Mouse (Mus musculus): ENCODE results near the gene Clcnkb. TPM values are rescaled to one million over a fixed set of nuclear protein-coding genes. Genes with fewer than 3 reads are reported as not detected.

Gene Clcnkb
- total RNA-seq (2023), result not detected

DNA sequence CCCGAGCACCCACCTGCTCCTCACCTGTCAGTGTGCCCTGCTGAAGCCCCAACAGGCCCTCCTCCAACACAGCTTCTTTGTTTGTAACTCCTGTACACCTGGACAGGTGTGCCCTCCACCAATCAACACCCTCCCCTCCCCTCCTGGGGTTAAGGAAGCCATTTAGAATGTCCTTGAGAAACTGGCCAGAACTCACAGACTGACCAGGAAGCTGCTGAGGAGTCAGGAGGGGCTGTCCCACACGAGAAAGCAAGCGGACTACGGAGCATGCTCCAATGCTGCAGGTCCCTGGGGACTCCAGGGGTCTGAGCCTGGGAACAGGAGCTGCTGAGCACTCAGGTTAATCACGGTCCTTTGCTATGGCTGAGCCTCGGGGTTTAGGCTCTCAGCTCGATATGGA, at the start of gene Clcnkb:
Gene Clcnkb (minus strand): TSS at position 91 of the 400 bp plus-strand sequence.

DNA sequence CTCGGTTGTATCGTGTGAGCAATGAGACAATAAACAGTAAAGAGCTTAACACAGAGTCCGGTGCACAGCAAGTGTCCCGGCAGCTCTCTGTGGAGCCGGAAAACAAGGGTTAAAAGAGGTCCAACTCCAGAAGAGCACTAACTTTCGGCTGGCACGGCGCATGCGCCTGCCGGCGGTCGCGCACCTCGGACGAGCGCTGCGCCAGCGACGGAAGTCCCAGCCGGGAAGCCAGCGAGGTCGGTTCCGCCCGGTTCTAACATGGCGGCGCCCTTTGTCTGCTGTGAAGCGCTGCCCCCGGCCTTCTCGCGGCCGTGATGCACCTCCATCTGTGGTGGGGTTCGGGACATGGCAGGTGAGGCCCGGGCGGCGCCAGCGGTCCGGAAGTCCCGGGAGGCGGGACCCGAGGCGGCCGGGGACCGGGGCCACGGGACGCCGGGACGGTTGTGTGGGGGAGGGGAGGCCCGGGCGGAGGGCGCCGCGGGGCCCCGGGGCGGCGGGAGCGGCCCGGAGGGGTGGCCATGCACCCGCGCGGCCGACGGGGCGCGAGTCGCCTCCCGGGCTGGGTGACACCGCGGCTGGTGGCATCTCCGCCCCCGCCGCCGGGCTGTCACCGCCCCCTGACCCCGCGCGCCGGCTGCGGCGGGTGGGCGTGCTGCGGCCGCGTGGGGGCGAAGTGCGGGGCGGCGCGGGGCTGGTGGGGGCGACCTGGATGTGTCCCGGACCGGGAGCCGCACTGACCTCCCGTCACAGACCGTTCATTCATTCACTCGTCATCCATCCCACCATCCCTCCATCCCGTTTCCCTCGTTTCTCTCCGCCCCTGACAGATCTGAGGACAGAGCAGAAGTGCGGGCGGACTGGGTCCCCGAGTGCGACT, 28.9 kb upstream of the Clcnkb start, which contains the start of gene Zbtb17:
Gene Zbtb17 (plus strand): TSS at position 204 of the 877 bp plus-strand sequence.

DNA sequence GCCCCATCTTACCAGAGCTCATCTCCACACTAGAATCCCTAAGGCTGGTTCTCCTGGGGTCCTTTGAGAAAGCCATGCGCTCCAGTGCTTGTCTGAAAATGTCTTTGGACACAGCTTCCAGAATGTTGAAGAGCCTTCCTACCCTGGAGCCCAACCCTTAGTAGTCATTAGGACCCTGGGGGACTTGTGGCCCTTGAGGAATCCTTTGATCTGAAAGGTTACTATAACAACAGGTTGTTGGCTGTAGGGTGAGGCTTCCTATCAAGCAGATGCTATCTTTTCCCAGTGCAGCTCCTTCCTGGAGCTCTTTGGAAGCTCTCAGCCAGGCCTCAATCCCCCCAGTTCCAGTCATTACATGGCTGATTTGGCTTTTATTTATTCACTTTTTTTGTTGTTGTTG, 20.2 kb upstream of the Clcnkb start, which contains the start of gene Srarp:
Gene Srarp (minus strand): TSS at position 132 of the 400 bp plus-strand sequence.

DNA sequence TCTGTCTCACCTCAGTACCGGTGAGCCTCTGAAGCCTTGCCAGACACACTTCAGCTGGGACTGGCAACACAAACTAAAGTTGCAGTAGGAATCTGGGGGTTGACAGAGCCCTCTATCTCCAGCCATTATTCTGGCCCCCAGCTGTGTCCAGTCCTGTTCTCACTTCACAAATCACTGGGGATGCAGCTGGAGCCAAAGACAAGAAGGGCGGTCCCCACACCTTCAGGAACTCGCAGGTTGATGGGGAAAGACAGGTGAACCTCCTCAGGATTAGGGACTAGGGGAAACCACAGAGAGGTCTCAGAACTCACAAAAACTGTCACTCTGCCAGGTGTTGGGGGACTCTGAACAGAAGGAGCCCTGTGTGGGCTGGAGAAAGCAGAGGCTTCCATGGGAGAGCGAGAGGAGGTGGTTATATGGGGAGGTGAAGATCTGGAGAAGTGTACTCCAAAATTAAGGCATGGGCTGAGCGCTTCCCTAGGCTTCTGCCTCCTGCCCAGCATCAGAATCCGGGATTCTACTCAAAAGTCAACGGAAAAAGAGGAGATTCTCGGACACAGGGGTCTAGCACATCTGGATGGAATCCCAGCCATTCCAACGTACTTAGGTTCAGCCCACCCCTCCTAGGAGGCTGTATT, 4.5 kb upstream of the Clcnkb start, which contains the start of gene Hspb7:
Gene Hspb7 (plus strand): TSS at position 588 of the 638 bp plus-strand sequence.

DNA sequence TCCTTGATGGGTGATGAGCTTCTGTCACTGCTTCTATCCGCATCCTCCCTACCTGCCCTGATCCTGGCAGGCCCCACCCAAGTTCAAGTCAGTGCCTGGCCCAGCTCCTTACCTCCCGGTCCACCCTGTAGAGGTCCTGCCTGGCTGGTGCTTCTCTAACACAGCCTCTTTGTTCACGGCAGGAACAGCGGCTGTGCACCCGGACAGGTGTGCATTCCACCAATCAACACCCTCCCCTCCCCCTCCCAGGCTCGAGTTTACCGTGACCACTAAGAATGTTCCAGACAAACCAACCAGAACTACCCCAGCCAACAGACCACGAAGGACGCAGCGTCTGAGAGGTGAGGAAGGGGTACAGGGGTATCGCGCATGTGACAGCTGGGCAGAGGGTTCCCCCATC, 17.3 kb downstream of the Clcnkb start, which contains the start of gene Clcnka:
Gene Clcnka (minus strand): TSS at position 180 of the 400 bp plus-strand sequence.

DNA sequence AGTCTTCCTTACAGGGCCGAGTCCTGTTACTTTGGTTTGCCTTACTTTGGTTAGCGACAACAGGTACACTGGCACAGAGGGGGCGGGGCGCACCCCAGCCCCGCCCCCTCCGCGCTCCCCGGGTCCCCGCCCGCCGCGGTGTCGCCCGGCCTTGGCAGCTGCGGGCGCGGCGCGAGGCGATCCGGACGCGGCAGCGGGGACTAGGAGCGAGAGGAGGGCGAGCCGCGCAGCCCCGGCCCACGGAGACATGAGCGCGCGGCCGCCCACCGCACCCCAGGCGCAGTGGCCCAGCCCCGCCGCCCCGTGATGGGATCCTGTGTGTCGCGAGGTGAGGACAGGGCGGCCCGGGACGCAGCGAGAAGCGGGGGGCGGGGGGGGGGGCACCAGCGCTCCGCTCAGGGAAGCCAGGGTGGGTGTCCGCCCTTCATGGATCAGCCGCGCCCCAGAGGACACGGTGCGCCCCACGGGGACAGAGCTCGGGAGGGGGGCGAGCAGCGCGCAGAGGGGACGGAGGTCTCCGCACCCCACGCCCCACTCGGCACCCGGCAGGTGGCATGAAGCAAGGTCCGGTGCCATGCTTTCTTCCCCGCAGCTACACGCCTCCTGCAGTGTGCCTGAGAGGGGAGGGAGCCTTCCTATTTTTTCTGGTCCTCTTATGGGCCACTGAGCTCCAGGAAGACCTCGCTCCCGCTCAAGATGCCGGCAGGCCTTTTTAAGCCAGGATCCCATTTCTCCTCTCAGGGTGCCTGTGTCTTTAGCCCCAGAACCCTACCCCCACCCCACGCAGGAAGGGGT, 47.6 kb downstream of the Clcnkb start, which contains the start of gene Fam131c:
Gene Fam131c (plus strand): TSS at position 224 of the 795 bp plus-strand sequence.

Other genes starting within 250 kb of the Clcnkb start
- gene Rsg1, start 202.1 kb downstream of the Clcnkb start, total RNA-seq (2023), result 1 to 10 TPM; 1.4 to 3.7 TPM
- gene Arhgef19, start 176.5 kb downstream of the Clcnkb start, total RNA-seq (2023), result not detected
- 1 to 10 TPM in 1 of 2 experiments, under 1 TPM in 1; 0.99 to 1.4 TPM for gene Epha2, start 114.8 kb downstream of the Clcnkb start, total RNA-seq (2023)
- gene Fam131c, start 47.8 kb downstream of the Clcnkb start, total RNA-seq (2023), result not detected
- not detected for gene Clcnka, start 17.3 kb downstream of the Clcnkb start, total RNA-seq (2023)
- under 1 TPM in 1 of 2 experiments, not detected in 1; 0.46 TPM for gene Hspb7, start 4.8 kb upstream of the Clcnkb start, total RNA-seq (2023)
- not detected for gene Srarp, start 20.1 kb upstream of the Clcnkb start, total RNA-seq (2023)
- 10 to 100 TPM; 18.5 to 24.3 TPM for gene Zbtb17, start 28.6 kb upstream of the Clcnkb start, total RNA-seq (2023)
- 10 to 100 TPM; 82.0 to 96.2 TPM for gene Spen, start 122.6 kb upstream of the Clcnkb start, total RNA-seq (2023)
- under 1 TPM in 1 of 2 experiments, not detected in 1; 0.42 TPM for gene Fblim1, start 190.1 kb upstream of the Clcnkb start, total RNA-seq (2023)
- not detected for gene Tmem82, start 202.6 kb upstream of the Clcnkb start, total RNA-seq (2023)
- gene Slc25a34, start 207.8 kb upstream of the Clcnkb start, total RNA-seq (2023), result not detected
- gene Plekhm2, start 248.9 kb upstream of the Clcnkb start, total RNA-seq (2023), result 10 to 100 TPM; 25.6 to 26.4 TPM

Measured in neutrophil, adult 83 days (primary cell).